Mouse (Mus musculus) ES-E14 (cell line): Measurements from ENCODE around the gene Gnai2. TPM values are rescaled to one million over a fixed set of nuclear protein-coding genes. Genes with fewer than 3 reads are reported as not detected.

Experiments
- DNase-seq: peaks from one replicate; pipeline ENCODE4 v3.0.0-alpha.2; 2013; ENCODE audit warnings: low read depth, low spot score
- H3K27ac ChIP-seq: 2 replicates; pipeline ENCODE4 v1.5.1; 2012; ENCODE audit warnings: low read depth, mild to moderate bottlenecking, low read length, moderate library complexity, mixed read lengths; ENCODE audit not compliant: poor library complexity, insufficient read depth, severe bottlenecking
- H3K36me3 ChIP-seq: 2 replicates; pipeline ENCODE4 v1.6.1; 2012; ENCODE audit warnings: mild to moderate bottlenecking, low read length, moderate library complexity, mixed read lengths; ENCODE audit not compliant: control insufficient read depth, poor library complexity, insufficient read depth, severe bottlenecking
- H3K4me1 ChIP-seq, 2 experiments: fragments of 150-350 bp in 1 of 2; sonication (generic) in 1 of 2; 2 replicates each; pipeline ENCODE4 v1.6.1; 2012; ENCODE audit warnings: low read length in 2 of 2, mild to moderate bottlenecking in 1 of 2, mixed read lengths in 1 of 2; ENCODE audit not compliant: control insufficient read depth in 2 of 2, insufficient read depth in 2 of 2, poor library complexity in 1 of 2
- H3K4me3 ChIP-seq, 2 experiments: fragments of 150-350 bp in 1 of 2; sonication (generic) in 1 of 2; 2 replicates each; pipeline ENCODE4 v1.5.1; 2012; ENCODE audit warnings: low read length in 2 of 2, low read depth in 1 of 2, mild to moderate bottlenecking in 1 of 2, mixed read lengths in 1 of 2; ENCODE audit not compliant: insufficient read depth in 1 of 2, poor library complexity in 1 of 2, severe bottlenecking in 1 of 2
- H3K9ac ChIP-seq: 2 replicates; pipeline ENCODE4 v1.6.1; 2012; ENCODE audit warnings: low read depth, mild to moderate bottlenecking, low read length, mixed read lengths; ENCODE audit not compliant: poor library complexity, insufficient read depth, severe bottlenecking
- H3K9me3 ChIP-seq: fragments of 150-350 bp; sonication (generic); 2 replicates; pipeline ENCODE4 v1.6.1; 2012; ENCODE audit warnings: low read depth, mild to moderate bottlenecking, low read length; ENCODE audit not compliant: control insufficient read depth, insufficient read depth
- CHD2 ChIP-seq: IDR thresholded peaks from 2 replicates; pipeline ENCODE4 v1.6.1; 2014; ENCODE audit warnings: mild to moderate bottlenecking, low read depth, low read length, inconsistent platforms
- HCFC1 ChIP-seq: IDR thresholded peaks from 2 replicates; pipeline ENCODE4 v1.6.1; 2012; ENCODE audit warnings: low read length, inconsistent platforms, borderline replicate concordance; ENCODE audit not compliant: insufficient read depth
- MAFK ChIP-seq: IDR thresholded peaks from 2 replicates; pipeline ENCODE4 v1.6.1; 2014; ENCODE audit warnings: mild to moderate bottlenecking, low read depth, low read length, inconsistent platforms; ENCODE audit not compliant: insufficient read depth
- ZC3H11A ChIP-seq: IDR thresholded peaks from 2 replicates; pipeline ENCODE4 v1.6.1; 2012; ENCODE audit warnings: low read depth, mild to moderate bottlenecking, inconsistent platforms, low read length, borderline replicate concordance
- ZNF384 ChIP-seq: IDR thresholded peaks from 2 replicates; pipeline ENCODE4 v1.6.1; 2012; ENCODE audit warnings: low read depth, low read length, inconsistent platforms
- in situ Hi-C, 2 experiments: fragments of 600-800 bp; cut with MboI; formaldehyde crosslinking; loops; one replicate each; pipeline ENCODE4 v1.15.1; 2025; ENCODE audit warnings: low sequenced_read_pairs in 2 of 2, inconsistent platforms in 1 of 2; ENCODE audit not compliant: unreplicated experiment in 2 of 2
- total RNA-seq: library from RNA; depleted of rRNA; stranded (reverse); fragments of 300-350 nt; gene quantifications from 2 replicates; pipeline ENCODE4 v1.2.3, GENCODE M21; 2012

Gene Gnai2
- total RNA-seq, 1 experiment, result 178 TPM

GRCm38 (mm10) chr9:107583174-107583573 is 52.0 kb downstream of the Gnai2 start:
- H3K27ac ChIP-seq, result no peak overlapping the region
- DNase-seq, result no peak
- TF ChIP-seq HCFC1, result no peak
- TF ChIP-seq MAFK, result no peak
- no peak for TF ChIP-seq ZNF384
- no peak for TF ChIP-seq ZC3H11A
- no peak for TF ChIP-seq CHD2
- no peaks in the 10 kb centered on the region; the same call in 1 of the 2 replicates for H3K36me3 ChIP-seq
- H3K9me3 ChIP-seq, result no peaks in the 10 kb centered on the region
- in situ Hi-C loops, result no loop called here
- no peak overlapping the region for H3K9ac ChIP-seq
- H3K4me1 ChIP-seq, result peaks cover 2 to 13% of the 10 kb centered on the region in 2 experiments; a peak in 2 of 4 replicates
- no peak overlapping the region for H3K4me3 ChIP-seq

- no peaks in the 10 kb centered on the region; the same call in 1 of the 2 replicates for H3K36me3 ChIP-seq
- no peak overlapping the region for H3K4me3 ChIP-seq
- no peaks in the 10 kb centered on the region for H3K9me3 ChIP-seq
- H3K9ac ChIP-seq, result no peak overlapping the region
- no peak for TF ChIP-seq ZC3H11A
- no peak for TF ChIP-seq CHD2
- no peak for TF ChIP-seq MAFK
- TF ChIP-seq ZNF384, result no peak
- TF ChIP-seq HCFC1, result no peak
- DNase-seq, result no peak
- in situ Hi-C loops, result no loop called here
- H3K4me1 ChIP-seq, result peaks cover 2 to 13% of the 10 kb centered on the region in 2 experiments; a peak in 1 of 4 replicates
- H3K27ac ChIP-seq, result no peak overlapping the region
Observed at GRCm38 (mm10) chr9:107582509-107583062, 52.6 kb downstream of the Gnai2 start.

- Histone ChIP-seq H3K27ac (no peak overlapping the region), H3K4me3 (no peak overlapping the region), H3K36me3 (no peaks in the 10 kb centered on the region; the same call in 1 of the 2 replicates), H3K9ac (no peak overlapping the region), H3K4me1 (peaks cover 2 to 17% of the 10 kb centered on the region in 2 experiments; a peak in 1 of 4 replicates), H3K9me3 (no peaks in the 10 kb centered on the region)
- no peak for DNase-seq
- in situ Hi-C loops, result no loop called here
- TF ChIP-seq ZC3H11A (no peak), MAFK (no peak), ZNF384 (no peak), CHD2 (no peak), HCFC1 (no peak)
Observed at GRCm38 (mm10) chr9:107581584-107581983, 53.6 kb downstream of the Gnai2 start.

DNA sequence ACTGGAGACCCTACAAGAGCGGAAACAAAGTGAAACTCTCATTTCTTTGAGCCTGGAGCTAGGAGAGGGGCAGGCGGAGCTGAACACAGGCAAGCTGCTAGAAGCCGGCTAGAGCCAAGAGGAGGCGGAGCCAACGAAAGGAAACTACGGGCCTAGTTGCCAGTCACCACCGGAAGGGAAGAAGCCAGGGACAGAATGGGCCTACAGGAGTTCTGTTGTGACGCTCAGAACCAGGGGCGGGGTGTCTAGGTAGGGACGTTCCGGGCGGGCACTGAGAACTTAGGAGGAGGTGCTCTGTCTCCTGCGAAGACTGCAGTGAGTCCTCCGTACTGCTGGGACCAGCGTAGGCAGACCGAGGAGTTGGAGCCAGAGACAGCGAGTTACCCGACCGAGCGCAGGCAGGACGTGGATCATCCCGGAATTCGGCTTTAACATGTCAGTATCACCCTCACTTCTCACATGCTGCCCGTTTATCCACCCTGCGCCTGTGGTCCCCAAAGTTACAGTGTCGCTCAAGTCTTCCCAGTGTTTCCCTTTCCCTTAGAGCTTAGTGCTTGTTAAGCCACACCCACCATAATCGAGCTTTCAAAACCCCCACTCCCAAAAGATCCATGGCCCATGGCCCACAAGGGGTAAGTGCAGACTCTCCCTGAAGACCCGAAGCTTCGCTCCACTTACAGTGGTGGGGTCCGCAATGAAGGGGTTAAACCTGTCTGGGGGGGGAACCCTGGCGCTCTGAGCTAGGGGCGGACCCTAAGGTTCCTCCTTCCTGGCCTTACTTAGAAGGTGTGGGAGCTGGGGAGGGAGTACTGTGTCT is 54.5 kb downstream of the Gnai2 start, which contains the start of gene Hyal3:
Hyal3 (plus strand) TSS at position 318 of the 817 bp plus-strand sequence.
- Histone ChIP-seq H3K27ac (peak within 1 kb of the TSS; percentile 51), H3K36me3 (no peaks in the 10 kb centered on the region; the same call in 1 of the 2 replicates), H3K4me3 (peak within 1 kb of the TSS; percentile 65 to 76), H3K4me1 (peaks cover 2 to 21% of the 10 kb centered on the region in 2 experiments; a peak in 1 of 4 replicates), H3K9me3 (no peaks in the 10 kb centered on the region), H3K9ac (peak within 1 kb of the TSS; percentile 61)
- DNase-seq, result no peak
- TF ChIP-seq HCFC1 (no peak), MAFK (no peak), ZC3H11A (no peak), ZNF384 (no peak), CHD2 (no peak)
- in situ Hi-C loops, result no loop called here
